Mouse (Mus musculus) stomach, postnatal 0 days (tissue): ENCODE measurements at regions not wholly inside any gene's neighbourhood (a gene's known extent, or its start where the extent isn't known, plus 50 kb on each side); places are given as distances from the start of the nearest gene placed in this dataset.

Experiments used
- CTCF ChIP-seq: IDR thresholded peaks from 2 replicates; pipeline ENCODE4 v1.5.1; 2016; ENCODE audit warnings: antibody characterized with exemption, low read depth, mild to moderate bottlenecking, moderate library complexity
- EP300 ChIP-seq: optimal IDR thresholded peaks from 2 replicates; pipeline ENCODE3; 2016; ENCODE audit warnings: antibody characterized with exemption

- TF ChIP-seq CTCF (no peak), EP300 (no peak)
Measured at GRCm38 (mm10) chr12:10524509-10525286, 134.1 kb downstream of the Rdh14 start.
